Mouse (Mus musculus) erythroblast, embryonic 14.5 days (primary cell): Measurements from ENCODE around the gene Zfand6.

Experiments
- GATA1 ChIP-seq: IDR thresholded peaks from 2 replicates; pipeline ENCODE4 v1.6.1; 2012; ENCODE audit warnings: low read length, inconsistent platforms, mixed read lengths
- TAL1 ChIP-seq: IDR thresholded peaks from 3 replicates; pipeline ENCODE4 v1.6.1; 2012; ENCODE audit warnings: low read length, inconsistent platforms, mixed read lengths

DNA sequence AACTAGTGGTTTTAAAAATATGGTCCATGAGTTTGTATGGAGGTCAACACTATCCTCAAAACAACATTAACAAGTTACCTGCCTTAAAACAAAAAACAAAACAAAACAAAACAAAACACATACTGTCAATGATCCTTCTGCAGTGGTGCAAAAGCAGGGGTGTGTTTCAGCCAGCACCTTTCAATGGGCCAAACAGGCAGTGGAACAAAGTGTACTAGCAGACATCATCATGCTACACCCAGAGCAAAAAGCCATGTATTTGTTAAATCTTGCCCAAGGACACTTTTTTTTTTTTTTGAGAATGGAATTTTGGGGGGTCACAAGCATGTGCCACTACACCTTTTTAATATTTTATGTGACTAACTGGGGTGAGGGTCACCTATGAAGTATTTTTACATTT lies 52.8 kb downstream of the Zfand6 start:
- TF ChIP-seq TAL1 (no peak), GATA1 (no peak)
